Mouse (Mus musculus): ENCODE data around the gene Csnk1g2. TPM values are rescaled to one million over a fixed set of nuclear protein-coding genes. Genes with fewer than 3 reads are reported as not detected.

Gene Csnk1g2
- total RNA-seq (2015): 39.1 and 43.1 TPM in 2 replicates
- total RNA-seq (2017): 127 and 171 TPM in 2 replicates

GRCm38 (mm10) chr10:80622661-80623456 lies at the start of gene Csnk1g2:
TSS of gene Csnk1g2 (plus strand) at chr10:80622838.
- ATAC-seq (replicated peaks; ENCODE audit: poor library complexity): 0 out of 2 replicates have a peak, but pooled peaks have one; percentile 13

GRCm38 (mm10) chr10:80573944-80574343 lies 48.7 kb upstream of the Csnk1g2 start:
- no peak for ATAC-seq (replicated peaks; ENCODE audit: poor library complexity)

GRCm38 (mm10) chr10:80574896-80575295 lies 47.7 kb upstream of the Csnk1g2 start:
- no peak for ATAC-seq (replicated peaks; ENCODE audit: poor library complexity)

GRCm38 (mm10) chr10:80575925-80576324 lies 46.7 kb upstream of the Csnk1g2 start:
- ATAC-seq (replicated peaks; ENCODE audit: poor library complexity): no peak

GRCm38 (mm10) chr10:80576351-80577194 lies 46.1 kb upstream of the Csnk1g2 start:
- ATAC-seq (replicated peaks; ENCODE audit: poor library complexity): 0 out of 2 replicates have a peak, but pooled peaks have one; percentile 4

- ATAC-seq (replicated peaks; ENCODE audit: poor library complexity): peak; percentile 68
These were observed 45.2 kb upstream of the Csnk1g2 start, which contains the start of gene Klf16 for GRCm38 (mm10) chr10:80577195-80578130. TSS of gene Klf16 (minus strand) at chr10:80577321.

GRCm38 (mm10) chr10:80578131-80578750 lies 44.4 kb upstream of the Csnk1g2 start:
- ATAC-seq (replicated peaks; ENCODE audit: poor library complexity): peak; percentile 51

- ATAC-seq (replicated peaks; ENCODE audit: poor library complexity): peak; percentile 51
These were observed 43.7 kb upstream of the Csnk1g2 start for GRCm38 (mm10) chr10:80578911-80579310.

- no peak for ATAC-seq (replicated peaks; ENCODE audit: poor library complexity)
These were observed 39.6 kb upstream of the Csnk1g2 start for GRCm38 (mm10) chr10:80583047-80583446.

GRCm38 (mm10) chr10:80584045-80584488 lies 38.6 kb upstream of the Csnk1g2 start:
- no peak for ATAC-seq (replicated peaks; ENCODE audit: poor library complexity)

GRCm38 (mm10) chr10:80584642-80585552 lies 37.7 kb upstream of the Csnk1g2 start:
- no peak for ATAC-seq (replicated peaks; ENCODE audit: poor library complexity)

- ATAC-seq (replicated peaks; ENCODE audit: poor library complexity): no peak
These were observed 37.1 kb upstream of the Csnk1g2 start for GRCm38 (mm10) chr10:80585581-80585980.

GRCm38 (mm10) chr10:80586407-80587304 lies 36.0 kb upstream of the Csnk1g2 start:
- ATAC-seq (replicated peaks; ENCODE audit: poor library complexity): no peak

GRCm38 (mm10) chr10:80587305-80587657 lies 35.4 kb upstream of the Csnk1g2 start:
- no peak for ATAC-seq (replicated peaks; ENCODE audit: poor library complexity)

- no peak for ATAC-seq (replicated peaks; ENCODE audit: poor library complexity)
These were observed 33.3 kb upstream of the Csnk1g2 start for GRCm38 (mm10) chr10:80589127-80589878.

GRCm38 (mm10) chr10:80589879-80590854 lies 32.5 kb upstream of the Csnk1g2 start, which contains the start of gene Abhd17a:
TSS of gene Abhd17a (minus strand) at chr10:80590341.
- ATAC-seq (replicated peaks; ENCODE audit: poor library complexity): peak; percentile 97
